Mouse (Mus musculus): ENCODE measurements around the gene Zmiz1. TPM values are rescaled to one million over a fixed set of nuclear protein-coding genes. Genes with fewer than 3 reads are reported as not detected.
A peak's percentile ranks its signal among the peaks of the same experiment; 100 is the strongest.

The Zmiz1 gene
- polyA plus RNA-seq, 1 experiment from 2014 or later, result 22.4 TPM

- WGBS, result 77% methylated on average over 3 of the region's 3 CpGs
- H3K36me3 ChIP-seq (ENCODE audit: control insufficient read depth, insufficient read depth, low read length), result peaks cover 3% of the 10 kb centered on the region; the same call in 1 of the 2 replicates
- H3K9ac ChIP-seq (ENCODE audit: low read length), result no peak overlapping the region
These were observed 43.4 kb downstream of the Zmiz1 start for GRCm38 (mm10) chr14:25502355-25502754.

GRCm38 (mm10) chr14:25504241-25504640 is 45.3 kb downstream of the Zmiz1 start:
- H3K4me3 ChIP-seq (ENCODE audit: low read length), result no peak overlapping the region
- ATAC-seq (ENCODE audit: low read depth), result peak; percentile 11; the same call in 1 of the 2 replicates
- no peaks in the 10 kb centered on the region for H3K9me3 ChIP-seq (ENCODE audit: control insufficient read depth, low read length)
- H3K4me1 ChIP-seq (replicated peaks; ENCODE audit: control insufficient read depth, insufficient read depth, low read length), result peaks cover 41% of the 10 kb centered on the region
- 50% methylated on average over 3 of the region's 3 CpGs for WGBS
- H3K4me2 ChIP-seq (ENCODE audit: low read depth, low read length), result no peak overlapping the region
- H3K36me3 ChIP-seq (ENCODE audit: control insufficient read depth, insufficient read depth, low read length), result peaks cover 3% of the 10 kb centered on the region; the same call in 1 of the 2 replicates
- no peaks in the 10 kb centered on the region for H3K27me3 ChIP-seq (ENCODE audit: control insufficient read depth, insufficient read depth, low read depth, low read length)
- no peak overlapping the region for H3K9ac ChIP-seq (ENCODE audit: low read length)
- peak overlapping the region; percentile 51 for H3K27ac ChIP-seq (ENCODE audit: low read length)

More at GRCm38 (mm10) chr14:25502355-25502754, 43.4 kb downstream of the Zmiz1 start:
- no peaks in the 10 kb centered on the region for H3K9me3 ChIP-seq (ENCODE audit: control insufficient read depth, low read length)
- no peaks in the 10 kb centered on the region for H3K27me3 ChIP-seq (ENCODE audit: control insufficient read depth, insufficient read depth, low read depth, low read length)
- H3K4me2 ChIP-seq (ENCODE audit: low read depth, low read length), result no peak overlapping the region
- no peak for ATAC-seq (ENCODE audit: low read depth)
- H3K27ac ChIP-seq (ENCODE audit: low read length), result no peak overlapping the region
- H3K4me1 ChIP-seq (replicated peaks; ENCODE audit: control insufficient read depth, insufficient read depth, low read length), result peaks cover 52% of the 10 kb centered on the region
- H3K4me3 ChIP-seq (ENCODE audit: low read length), result no peak overlapping the region

- Histone ChIP-seq H3K9me3 (ENCODE audit: control insufficient read depth, low read length) (no peaks in the 10 kb centered on the region), H3K4me1 (replicated peaks; ENCODE audit: control insufficient read depth, insufficient read depth, low read length) (peaks cover 42% of the 10 kb centered on the region), H3K27me3 (ENCODE audit: control insufficient read depth, insufficient read depth, low read depth, low read length) (no peaks in the 10 kb centered on the region), H3K9ac (ENCODE audit: low read length) (no peak overlapping the region), H3K36me3 (ENCODE audit: control insufficient read depth, insufficient read depth, low read length) (peaks cover 3% of the 10 kb centered on the region; the same call in 1 of the 2 replicates), H3K4me2 (ENCODE audit: low read depth, low read length) (no peak overlapping the region), H3K27ac (ENCODE audit: low read length) (peak overlapping the region; percentile 51), H3K4me3 (ENCODE audit: low read length) (no peak overlapping the region)
- peak; percentile 56 for ATAC-seq (ENCODE audit: low read depth)
- WGBS, result 40% methylated on average over 6 of the region's 6 CpGs
These were observed 46.3 kb downstream of the Zmiz1 start for GRCm38 (mm10) chr14:25505201-25505671.

GRCm38 (mm10) chr14:25508111-25508756 is 49.2 kb downstream of the Zmiz1 start:
- no peaks in the 10 kb centered on the region for H3K27me3 ChIP-seq (ENCODE audit: control insufficient read depth, insufficient read depth, low read depth, low read length)
- no peak overlapping the region for H3K27ac ChIP-seq (ENCODE audit: low read length)
- H3K4me2 ChIP-seq (ENCODE audit: low read depth, low read length), result no peak overlapping the region
- no peak overlapping the region for H3K4me3 ChIP-seq (ENCODE audit: low read length)
- 79% methylated on average over 13 of the region's 13 CpGs for WGBS
- H3K36me3 ChIP-seq (ENCODE audit: control insufficient read depth, insufficient read depth, low read length), result peaks cover 5% of the 10 kb centered on the region; the same call in 1 of the 2 replicates
- no peaks in the 10 kb centered on the region for H3K9me3 ChIP-seq (ENCODE audit: control insufficient read depth, low read length)
- no peak overlapping the region for H3K9ac ChIP-seq (ENCODE audit: low read length)
- no peak for ATAC-seq (ENCODE audit: low read depth)
- peaks cover 65% of the 10 kb centered on the region for H3K4me1 ChIP-seq (replicated peaks; ENCODE audit: control insufficient read depth, insufficient read depth, low read length)

GRCm38 (mm10) chr14:25508757-25509139 is 49.8 kb downstream of the Zmiz1 start:
- Histone ChIP-seq H3K4me3 (ENCODE audit: low read length) (no peak overlapping the region), H3K4me2 (ENCODE audit: low read depth, low read length) (no peak overlapping the region), H3K27ac (ENCODE audit: low read length) (no peak overlapping the region), H3K9me3 (ENCODE audit: control insufficient read depth, low read length) (no peaks in the 10 kb centered on the region), H3K4me1 (replicated peaks; ENCODE audit: control insufficient read depth, insufficient read depth, low read length) (peaks cover 69% of the 10 kb centered on the region), H3K9ac (ENCODE audit: low read length) (no peak overlapping the region), H3K36me3 (ENCODE audit: control insufficient read depth, insufficient read depth, low read length) (peaks cover 6% of the 10 kb centered on the region; the same call in 1 of the 2 replicates), H3K27me3 (ENCODE audit: control insufficient read depth, insufficient read depth, low read depth, low read length) (no peaks in the 10 kb centered on the region)
- no peak for ATAC-seq (ENCODE audit: low read depth)
- 81% methylated on average over 5 of the region's 5 CpGs for WGBS

GRCm38 (mm10) chr14:25509450-25510129 is 50.6 kb downstream of the Zmiz1 start:
- H3K4me1 ChIP-seq (replicated peaks; ENCODE audit: control insufficient read depth, insufficient read depth, low read length), result peaks cover 61% of the 10 kb centered on the region
- H3K36me3 ChIP-seq (ENCODE audit: control insufficient read depth, insufficient read depth, low read length), result peaks cover 6% of the 10 kb centered on the region; the same call in 1 of the 2 replicates
- no peaks in the 10 kb centered on the region for H3K9me3 ChIP-seq (ENCODE audit: control insufficient read depth, low read length)
- H3K9ac ChIP-seq (ENCODE audit: low read length), result no peak overlapping the region
- 71% methylated on average over 20 of the region's 20 CpGs for WGBS
- H3K27me3 ChIP-seq (ENCODE audit: control insufficient read depth, insufficient read depth, low read depth, low read length), result no peaks in the 10 kb centered on the region
- peak; percentile 57 for ATAC-seq (ENCODE audit: low read depth)
- no peak overlapping the region for H3K4me3 ChIP-seq (ENCODE audit: low read length)
- H3K4me2 ChIP-seq (ENCODE audit: low read depth, low read length), result no peak overlapping the region
- peak overlapping the region; percentile 33 for H3K27ac ChIP-seq (ENCODE audit: low read length)

GRCm38 (mm10) chr14:25510362-25510761 is 51.4 kb downstream of the Zmiz1 start:
- no peak overlapping the region for H3K27ac ChIP-seq (ENCODE audit: low read length)

GRCm38 (mm10) chr14:25510987-25511386 is 52.0 kb downstream of the Zmiz1 start:
- Histone ChIP-seq H3K4me2 (ENCODE audit: low read depth, low read length) (no peak overlapping the region), H3K9me3 (ENCODE audit: control insufficient read depth, low read length) (no peaks in the 10 kb centered on the region), H3K9ac (ENCODE audit: low read length) (no peak overlapping the region), H3K36me3 (ENCODE audit: control insufficient read depth, insufficient read depth, low read length) (peaks cover 3% of the 10 kb centered on the region; the same call in 1 of the 2 replicates), H3K4me1 (replicated peaks; ENCODE audit: control insufficient read depth, insufficient read depth, low read length) (peaks cover 56% of the 10 kb centered on the region), H3K27ac (ENCODE audit: low read length) (no peak overlapping the region), H3K4me3 (ENCODE audit: low read length) (no peak overlapping the region), H3K27me3 (ENCODE audit: control insufficient read depth, insufficient read depth, low read depth, low read length) (no peaks in the 10 kb centered on the region)
- peak; percentile 34; the same call in 1 of the 2 replicates for ATAC-seq (ENCODE audit: low read depth)
- 33% methylated on average over 7 of the region's 7 CpGs for WGBS

More at GRCm38 (mm10) chr14:25510362-25510761, 51.4 kb downstream of the Zmiz1 start:
- Histone ChIP-seq H3K27me3 (ENCODE audit: control insufficient read depth, insufficient read depth, low read depth, low read length) (no peaks in the 10 kb centered on the region), H3K4me3 (ENCODE audit: low read length) (no peak overlapping the region), H3K4me1 (replicated peaks; ENCODE audit: control insufficient read depth, insufficient read depth, low read length) (peaks cover 56% of the 10 kb centered on the region), H3K9ac (ENCODE audit: low read length) (no peak overlapping the region), H3K36me3 (ENCODE audit: control insufficient read depth, insufficient read depth, low read length) (peaks cover 6% of the 10 kb centered on the region; the same call in 1 of the 2 replicates), H3K9me3 (ENCODE audit: control insufficient read depth, low read length) (no peaks in the 10 kb centered on the region), H3K4me2 (ENCODE audit: low read depth, low read length) (no peak overlapping the region)
- no peak for ATAC-seq (ENCODE audit: low read depth)
- 64% methylated on average over 3 of the region's 3 CpGs for WGBS

- no peaks in the 10 kb centered on the region for H3K9me3 ChIP-seq (ENCODE audit: control insufficient read depth, low read length)
- H3K4me3 ChIP-seq (ENCODE audit: low read length), result no peak overlapping the region
- 20% methylated on average over 3 of the region's 3 CpGs for WGBS
- peaks cover 3% of the 10 kb centered on the region; the same call in 1 of the 2 replicates for H3K36me3 ChIP-seq (ENCODE audit: control insufficient read depth, insufficient read depth, low read length)
- no peak overlapping the region for H3K9ac ChIP-seq (ENCODE audit: low read length)
- no peaks in the 10 kb centered on the region for H3K27me3 ChIP-seq (ENCODE audit: control insufficient read depth, insufficient read depth, low read depth, low read length)
- H3K27ac ChIP-seq (ENCODE audit: low read length), result no peak overlapping the region
- no peak; the same call in 1 of the 2 replicates for ATAC-seq (ENCODE audit: low read depth)
- H3K4me1 ChIP-seq (replicated peaks; ENCODE audit: control insufficient read depth, insufficient read depth, low read length), result peaks cover 60% of the 10 kb centered on the region
- H3K4me2 ChIP-seq (ENCODE audit: low read depth, low read length), result no peak overlapping the region
These were observed 52.6 kb downstream of the Zmiz1 start for GRCm38 (mm10) chr14:25511564-25511963.

All from lung, embryonic 16.5 days (tissue).